Mouse (Mus musculus) olfactory bulb, adult 2 months (tissue): Measurements from ENCODE around the gene Rgl3. TPM values are rescaled to one million over a fixed set of nuclear protein-coding genes. Genes with fewer than 3 reads are reported as not detected.
A peak's percentile ranks its signal among the peaks of the same experiment; 100 is the strongest.

Source experiments
- H3K27ac ChIP-seq: fragments of 200-500 bp; 2 replicates; pipeline ENCODE4 v1.5.1; 2012; ENCODE audit warnings: low read depth, low read length; ENCODE audit not compliant: insufficient read depth
- H3K4me1 ChIP-seq: fragments of 200-500 bp; 2 replicates; pipeline ENCODE4 v1.6.1; 2012; ENCODE audit warnings: low read length; ENCODE audit not compliant: control insufficient read depth, insufficient read depth
- H3K4me3 ChIP-seq: fragments of 200-500 bp; 2 replicates; pipeline ENCODE4 v1.5.1; 2012; ENCODE audit warnings: mild to moderate bottlenecking, low read depth, low read length, moderate library complexity; ENCODE audit not compliant: insufficient read depth
- CTCF ChIP-seq: fragments of 200-500 bp; IDR thresholded peaks from 2 replicates; pipeline ENCODE4 v1.5.1; 2012; ENCODE audit warnings: low read depth, mild to moderate bottlenecking, low read length, moderate library complexity; ENCODE audit not compliant: insufficient read depth
- POLR2A ChIP-seq: fragments of 200-500 bp; IDR thresholded peaks from 2 replicates; pipeline ENCODE4 v1.6.1; 2012; ENCODE audit warnings: mild to moderate bottlenecking, low read depth, low read length, moderate library complexity; ENCODE audit not compliant: insufficient read depth
- WGBS: fragments of 180-500 bp; shearing (Covaris S2); methylation state at CpG from one replicate; pipeline ENCODE4 v1.1.7; 2018; 5-methylcytosine and 5-hydroxymethylcytosine counted together
- polyA plus RNA-seq: library from polyadenylated mRNA; stranded (reverse); fragments of >200 nt; gene quantifications from 2 replicates; pipeline ENCODE4 v1.2.4, GENCODE M21; 2012; ENCODE audit warnings: low replicate concordance; ENCODE audit not compliant: missing spikeins, insufficient read depth, insufficient read length

Gene Rgl3
- polyA plus RNA-seq, 1 experiment = not detected

DNA sequence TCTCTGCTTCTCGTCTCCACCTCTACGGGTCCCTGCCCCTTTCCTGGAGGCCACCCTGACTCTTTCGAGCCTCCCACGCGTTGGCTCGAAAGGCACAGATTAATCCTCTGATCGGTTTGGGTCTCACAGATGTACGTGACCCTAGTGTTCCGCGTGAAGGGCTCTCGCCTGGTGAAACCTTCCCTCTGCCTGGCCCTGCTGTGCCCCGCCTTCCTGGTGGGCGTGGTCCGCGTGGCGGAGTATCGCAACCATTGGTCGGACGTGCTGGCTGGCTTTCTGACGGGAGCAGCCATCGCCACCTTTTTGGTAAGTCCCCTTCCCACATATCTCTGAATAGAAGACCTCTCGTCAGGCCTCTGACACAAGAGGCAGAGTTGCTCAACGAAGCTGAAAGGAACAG is 45.0 kb downstream of the Rgl3 start:
- Histone ChIP-seq H3K27ac (no peak overlapping the region), H3K4me1 (peaks cover 32% of the 10 kb centered on the region), H3K4me3 (no peak overlapping the region)
- no peak for TF ChIP-seq POLR2A
- TF ChIP-seq CTCF = no peak
- 33% methylated on average over 23 of the region's 23 CpGs for WGBS

DNA sequence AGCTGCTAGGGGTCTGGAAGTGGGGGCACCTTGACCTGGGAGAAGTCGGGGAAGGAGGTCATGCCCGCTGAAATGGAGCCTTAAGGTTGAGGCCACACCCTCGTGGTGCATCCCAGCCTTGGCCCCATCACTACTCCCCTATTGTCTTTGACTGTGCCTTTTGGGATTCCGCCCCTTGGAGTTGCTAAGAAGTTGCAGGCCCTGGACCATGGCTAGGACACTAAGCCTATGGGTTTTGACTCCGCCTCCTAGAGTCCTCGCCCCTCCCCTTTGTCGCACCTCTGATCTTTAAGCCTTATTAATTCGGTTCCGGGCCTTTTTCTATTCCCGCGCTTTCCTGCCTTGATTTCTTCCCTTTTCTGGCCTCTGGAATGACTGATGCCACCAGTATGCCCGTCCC is 45.6 kb downstream of the Rgl3 start:
- no peak overlapping the region for H3K4me3 ChIP-seq
- no peak for TF ChIP-seq POLR2A
- no peak for TF ChIP-seq CTCF
- H3K27ac ChIP-seq = no peak overlapping the region
- H3K4me1 ChIP-seq = peaks cover 34% of the 10 kb centered on the region
- 67% methylated on average over 12 of the region's 12 CpGs for WGBS

DNA sequence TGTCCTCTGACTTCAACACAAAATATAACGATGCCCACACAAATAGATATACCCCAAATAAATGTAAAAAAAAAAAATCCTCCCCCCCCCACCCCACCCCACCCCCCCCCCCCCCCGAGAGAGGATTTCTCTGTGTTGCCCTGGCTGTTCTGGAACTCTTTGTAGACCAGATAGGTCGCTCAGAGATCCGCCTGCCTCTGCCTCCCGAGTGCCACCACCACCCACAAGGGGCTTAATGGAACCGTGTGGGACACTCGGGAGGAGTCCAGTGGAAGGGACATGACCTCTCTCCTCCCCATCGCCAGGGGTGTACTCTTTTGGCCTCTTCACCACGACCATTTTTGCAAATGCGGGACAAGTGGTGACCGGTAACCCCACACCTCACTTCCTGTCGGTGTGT is 46.2 kb downstream of the Rgl3 start:
- H3K27ac ChIP-seq = no peak overlapping the region
- TF ChIP-seq POLR2A = no peak
- no peak for TF ChIP-seq CTCF
- peaks cover 35% of the 10 kb centered on the region for H3K4me1 ChIP-seq
- H3K4me3 ChIP-seq = no peak overlapping the region
- 84% methylated on average over 11 of the region's 12 CpGs for WGBS

DNA sequence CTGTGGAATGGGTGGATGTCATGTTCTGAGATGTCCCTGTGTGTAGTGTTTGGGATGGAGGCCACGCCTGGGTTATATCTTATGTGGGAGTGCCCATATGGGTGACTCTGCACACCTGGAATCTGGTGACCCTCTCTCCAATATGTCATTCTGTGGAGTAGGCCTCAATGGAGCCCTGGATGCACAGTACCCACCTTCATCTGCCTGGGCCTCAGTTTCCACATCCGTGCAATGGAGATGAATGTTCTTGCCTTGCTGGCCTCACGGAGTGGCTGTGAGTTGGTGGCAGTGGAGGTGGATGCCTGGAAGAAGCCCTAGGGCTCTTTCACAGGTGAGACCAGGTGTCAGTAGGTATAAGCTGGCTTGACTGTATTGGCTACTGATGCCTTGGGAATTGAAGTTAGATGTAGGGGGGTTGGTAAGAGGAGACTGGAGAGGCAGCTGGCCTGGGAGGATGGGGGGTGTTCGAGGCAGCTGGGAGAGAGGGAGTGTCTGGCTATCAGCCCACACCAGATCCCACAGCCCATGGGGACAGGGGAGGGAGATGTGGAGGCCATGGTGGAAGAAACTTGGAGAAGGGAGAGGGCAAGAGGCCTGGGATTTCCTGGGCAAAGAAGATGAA is 50.9 kb downstream of the Rgl3 start:
- peaks cover 13% of the 10 kb centered on the region for H3K4me1 ChIP-seq
- TF ChIP-seq CTCF (no peak), POLR2A (no peak)
- H3K27ac ChIP-seq = no peak overlapping the region
- peak overlapping the region; percentile 87; the same call in 1 of the 2 replicates for H3K4me3 ChIP-seq
- 53% methylated on average over 4 of the region's 4 CpGs for WGBS

DNA sequence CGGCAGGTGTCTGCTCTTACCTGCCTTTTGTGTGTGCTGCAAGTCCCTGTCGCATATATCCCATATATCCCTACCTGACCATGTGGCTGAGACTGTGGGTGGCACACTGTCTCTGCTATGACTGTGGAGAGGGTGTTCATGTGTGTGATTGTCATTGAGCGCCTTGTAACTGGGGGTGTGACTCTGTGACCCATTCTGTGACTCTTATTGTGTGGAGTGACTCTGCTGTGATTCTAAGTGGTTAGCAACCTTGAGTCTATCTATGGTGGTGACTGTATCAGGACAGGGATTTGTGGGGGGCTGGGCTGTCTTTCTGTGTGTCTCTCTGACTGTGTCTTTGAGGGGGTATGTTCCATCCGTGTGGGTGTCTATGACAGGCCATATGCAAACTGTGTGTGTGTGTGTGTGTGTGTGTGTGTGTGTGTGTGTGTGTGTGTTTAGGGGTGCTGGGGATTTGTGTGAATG is 51.5 kb downstream of the Rgl3 start:
- no peak overlapping the region for H3K27ac ChIP-seq
- TF ChIP-seq CTCF = no peak
- H3K4me1 ChIP-seq = peaks cover 16% of the 10 kb centered on the region
- WGBS = 29% methylated on average over 4 of the region's 4 CpGs
- peak overlapping the region; percentile 87 for H3K4me3 ChIP-seq

DNA sequence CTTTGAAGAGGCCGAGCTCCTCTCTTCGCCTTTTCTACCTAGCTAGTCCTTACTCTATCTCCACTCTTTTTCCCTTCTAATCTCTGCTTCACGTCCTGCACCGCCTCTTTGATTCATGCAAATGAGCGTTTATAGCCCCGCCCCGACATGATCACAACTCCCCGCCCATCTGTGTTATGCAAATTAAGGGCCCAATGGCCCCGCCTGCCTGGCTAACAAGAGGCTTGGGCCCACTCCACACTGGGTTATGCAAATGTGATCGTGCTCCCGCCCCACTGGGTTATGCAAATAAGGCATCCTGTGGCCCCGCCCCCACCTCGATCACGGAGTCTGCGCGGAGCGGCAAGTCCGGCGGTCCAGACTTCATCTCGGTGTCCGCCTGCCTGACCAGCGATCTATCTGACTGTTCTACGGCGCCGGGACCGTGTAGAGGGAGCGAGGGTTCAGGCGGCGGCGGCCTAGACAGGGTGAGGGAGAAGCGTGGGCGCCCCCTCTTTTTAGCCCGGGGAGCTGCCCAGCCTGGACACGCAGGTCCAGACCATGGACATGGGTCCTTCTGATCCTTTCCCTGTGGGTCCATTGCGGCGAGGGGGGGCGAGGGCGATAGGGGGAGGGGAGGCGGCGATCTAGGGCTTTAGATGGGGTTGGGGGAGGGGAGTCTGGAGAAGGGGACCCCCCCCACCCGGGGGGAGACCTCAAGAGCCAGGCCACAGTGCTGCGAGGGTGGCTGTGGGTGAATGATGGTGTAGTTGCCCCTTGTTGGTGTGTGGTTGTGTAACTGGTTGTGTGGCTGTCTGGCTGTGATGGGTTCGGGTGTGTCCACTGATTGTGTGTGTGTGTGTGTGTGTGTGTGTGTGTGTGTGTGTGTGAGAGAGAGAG is 52.3 kb downstream of the Rgl3 start, which contains the start of gene Plppr2:
Plppr2 (plus strand) TSS at position 342 of the 879 bp plus-strand sequence.
- H3K4me3 ChIP-seq = peak within 1 kb of the TSS; percentile 87
- TF ChIP-seq POLR2A (peak; percentile 46), CTCF (no peak)
- WGBS = under 1% methylated on average over 43 of the region's 43 CpGs
- H3K4me1 ChIP-seq = peaks cover 16% of the 10 kb centered on the region
- H3K27ac ChIP-seq = peak within 1 kb of the TSS; percentile 18; the same call in 1 of the 2 replicates

DNA sequence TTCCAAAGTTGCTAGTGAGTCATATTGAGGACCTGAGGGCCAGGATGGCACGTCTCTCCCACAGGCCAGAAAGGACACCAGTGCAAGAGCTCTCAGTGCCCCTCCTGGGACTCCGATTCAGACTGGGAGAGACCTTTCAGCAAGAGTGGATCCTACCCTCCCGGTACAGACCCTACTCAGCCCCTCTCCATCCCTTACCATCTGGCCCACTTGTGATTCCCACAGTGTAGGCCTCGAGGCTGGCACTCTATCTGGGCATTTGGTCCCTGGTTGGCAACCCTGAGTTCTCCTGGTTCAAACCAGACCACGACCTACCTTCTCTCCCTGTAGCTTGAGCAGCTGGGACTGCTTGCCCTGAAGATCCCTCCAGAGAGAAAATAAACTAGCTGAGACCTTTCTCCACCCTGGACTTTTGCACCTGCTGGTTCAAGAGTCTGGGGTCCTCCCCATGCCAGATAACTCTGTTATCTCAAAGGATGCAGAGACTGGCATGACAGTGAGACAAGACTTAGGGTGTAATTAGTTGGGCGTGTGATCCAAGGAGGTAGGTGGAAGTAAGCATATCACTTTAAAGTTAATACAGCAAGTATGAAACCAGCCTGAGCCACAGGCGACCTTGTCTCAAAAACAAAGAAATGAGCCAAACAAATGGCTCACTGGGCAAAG is 53.6 kb downstream of the Rgl3 start:
- TF ChIP-seq CTCF = no peak
- no peak for TF ChIP-seq POLR2A
- Histone ChIP-seq H3K4me1 (peaks cover 16% of the 10 kb centered on the region), H3K27ac (no peak overlapping the region), H3K4me3 (no peak overlapping the region)
- 84% methylated on average over 7 of the region's 7 CpGs for WGBS

DNA sequence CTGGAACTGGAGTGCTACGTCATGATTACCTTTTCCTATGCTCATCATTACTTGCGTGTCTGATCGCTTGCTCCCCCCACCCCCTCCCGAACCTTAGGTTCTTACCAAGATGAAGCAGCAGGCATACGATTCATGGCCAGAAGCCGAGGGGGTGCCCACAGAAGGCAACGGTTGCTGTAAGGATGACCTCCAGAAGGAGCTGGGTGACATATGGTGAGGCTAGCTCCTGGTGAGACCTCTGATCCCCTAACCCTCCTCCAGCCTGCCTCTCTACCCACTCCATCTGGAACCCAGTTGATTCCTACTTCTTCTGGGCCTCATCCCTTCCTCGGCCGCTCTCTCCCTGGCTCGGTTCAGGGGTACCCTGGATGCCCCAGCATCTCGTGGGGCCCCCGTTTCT is 55.2 kb downstream of the Rgl3 start:
- no peak for TF ChIP-seq POLR2A
- TF ChIP-seq CTCF = no peak
- Histone ChIP-seq H3K4me3 (no peak overlapping the region), H3K27ac (no peak overlapping the region), H3K4me1 (peaks cover 12% of the 10 kb centered on the region)
- 92% methylated on average over 12 of the region's 12 CpGs for WGBS

DNA sequence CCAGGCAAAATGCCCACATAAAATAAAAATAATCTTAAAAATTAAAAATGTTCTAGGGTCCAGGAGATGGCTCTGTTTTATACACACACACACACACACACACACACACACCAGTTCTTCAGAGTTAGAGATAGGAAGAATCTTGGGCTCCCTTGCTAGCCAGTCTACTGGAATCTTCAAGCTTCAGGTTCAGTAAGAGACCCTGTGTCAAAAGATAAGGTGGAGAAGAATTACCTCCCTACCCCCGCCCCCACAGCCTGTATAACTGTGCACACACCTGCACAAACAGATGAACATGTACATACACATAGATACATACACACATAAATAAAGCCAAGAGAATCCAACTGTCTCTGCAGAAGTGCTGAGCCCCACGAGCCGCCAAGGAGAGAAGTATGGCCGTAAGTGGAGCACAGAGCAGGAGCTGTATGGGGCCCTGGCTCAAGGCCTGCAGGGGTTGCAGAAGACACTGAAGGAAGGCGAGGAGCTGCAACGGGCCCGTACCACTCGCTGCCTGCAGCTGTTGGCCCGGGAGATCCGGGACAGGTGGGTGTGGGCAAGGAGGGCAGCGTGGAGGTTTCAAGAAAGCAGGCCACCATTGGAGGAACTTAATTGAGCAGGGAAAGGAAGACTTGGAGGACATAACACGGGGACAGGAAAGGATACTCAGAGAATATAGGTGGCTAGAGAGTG is 56.7 kb downstream of the Rgl3 start:
- Histone ChIP-seq H3K4me1 (peaks cover 3% of the 10 kb centered on the region; the same call in 1 of the 2 replicates), H3K27ac (no peak overlapping the region), H3K4me3 (no peak overlapping the region)
- TF ChIP-seq CTCF = no peak
- no peak for TF ChIP-seq POLR2A
- WGBS = 65% methylated on average over 12 of the region's 12 CpGs
